Mouse (Mus musculus): ENCODE data around the gene Gm21987.

GRCm38 (mm10) chr16:38324311-38324710, 22.5 kb upstream of the Gm21987 start:
- TF ChIP-seq CTCF (IDR thresholded peaks at IDR 0.05; ENCODE audit: insufficient read depth, low read length) (no peak), POLR2A (IDR thresholded peaks at IDR 0.05; ENCODE audit: borderline replicate concordance, extremely low read depth, low read depth, low read length) (no peak)

All from lung, adult 2 months (tissue).